Mouse (Mus musculus): ENCODE results near the gene Sgf29.

DNA sequence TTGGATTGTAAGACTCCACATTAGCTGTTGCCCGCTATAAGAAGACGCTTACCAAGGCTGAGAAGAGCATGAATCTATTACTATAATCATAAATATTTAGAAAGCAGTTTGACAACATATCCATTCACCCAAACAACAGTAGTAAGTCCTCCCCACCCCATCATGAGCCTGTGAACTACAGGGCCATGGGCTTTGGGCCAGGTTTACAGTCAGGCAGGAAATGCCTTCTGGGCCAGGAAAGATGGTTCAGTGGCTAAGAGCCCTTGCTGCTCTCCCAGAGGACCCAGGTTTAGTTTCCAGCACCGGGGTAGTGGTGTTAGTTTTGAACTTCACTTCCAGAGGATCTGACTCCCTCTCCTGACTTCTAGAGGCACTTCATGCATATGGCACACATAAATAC lies 68.5 kb downstream of the Sgf29 start:
- no peak for TF ChIP-seq CTCF (IDR thresholded peaks at IDR 0.05; ENCODE audit: low read depth)
- no peak for TF ChIP-seq EP300 (IDR thresholded peaks at IDR 0.05; ENCODE audit: low read depth)
